Mouse (Mus musculus): ENCODE data around the gene Cd37.

DNA sequence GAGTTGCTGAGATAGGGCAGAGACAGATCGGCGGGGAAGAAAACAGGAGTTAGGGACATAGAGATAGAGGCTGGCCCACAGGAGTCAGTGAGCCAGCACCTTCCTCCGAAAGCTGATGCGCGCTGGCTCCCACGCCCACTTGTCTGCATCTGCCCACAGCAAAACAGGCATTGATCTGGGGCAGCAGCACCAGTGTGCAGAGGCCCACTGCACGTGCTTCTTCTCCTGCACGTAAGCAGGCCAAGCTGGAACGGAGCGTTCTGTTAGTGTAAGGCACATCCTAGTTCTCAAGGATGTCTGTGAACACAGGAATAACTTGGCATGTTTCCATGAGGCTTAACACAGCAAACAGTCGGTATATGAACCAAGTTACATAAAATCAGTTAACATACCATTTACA lies 40.0 kb downstream of the Cd37 start:
- TF ChIP-seq POLR2A (IDR thresholded peaks at IDR 0.05; ENCODE audit: low read depth, low read length), result no peak
- TF ChIP-seq CTCF (conservative IDR thresholded peaks at IDR 0.05; ENCODE audit: insufficient read depth, insufficient read length, low read depth, low read length), result no peak
